Mouse (Mus musculus) kidney, adult 2 months (tissue): Measurements from ENCODE around the gene Pear1. TPM values are rescaled to one million over a fixed set of nuclear protein-coding genes. Genes with fewer than 3 reads are reported as not detected.

ENCODE experiments used
- DNase-seq: peaks from one replicate; pipeline ENCODE4 v3.0.0; 2021
- H3K27ac ChIP-seq: fragments of 200-500 bp; 2 replicates; pipeline ENCODE4 v1.5.1; 2012; ENCODE audit warnings: low read depth, low read length, control low read depth, inconsistent platforms; ENCODE audit not compliant: insufficient read depth
- H3K27me3 ChIP-seq: fragments of 200-500 bp; replicated peaks from 2 replicates; pipeline ENCODE4 v1.6.1; 2012; ENCODE audit warnings: mild to moderate bottlenecking, moderate library complexity, low read length, inconsistent platforms; ENCODE audit not compliant: control insufficient read depth, insufficient read depth
- H3K36me3 ChIP-seq: fragments of 200-500 bp; 2 replicates; pipeline ENCODE4 v1.6.1; 2012; ENCODE audit warnings: mild to moderate bottlenecking, moderate library complexity, low read length, inconsistent platforms; ENCODE audit not compliant: control insufficient read depth, insufficient read depth
- H3K4me1 ChIP-seq: fragments of 200-500 bp; 2 replicates; pipeline ENCODE4 v1.6.1; 2011; ENCODE audit warnings: low read length; ENCODE audit not compliant: control insufficient read depth, insufficient read depth
- H3K4me3 ChIP-seq: fragments of 200-500 bp; 2 replicates; pipeline ENCODE4 v1.5.1; 2011; ENCODE audit warnings: mild to moderate bottlenecking, low read depth, low read length, control low read depth; ENCODE audit not compliant: insufficient read depth
- CTCF ChIP-seq: fragments of 200-500 bp; conservative IDR thresholded peaks from 2 replicates; pipeline ENCODE4 v1.5.1; 2011; ENCODE audit warnings: low read depth, mild to moderate bottlenecking, control low read depth, low read length, moderate library complexity, mixed read lengths; ENCODE audit not compliant: insufficient read depth, insufficient read length
- POLR2A ChIP-seq: fragments of 200-500 bp; IDR thresholded peaks from one replicate; pipeline ENCODE4 v1.6.1; 2011; ENCODE audit warnings: low read depth, low read length, control low read depth
- WGBS: fragments of 180-500 bp; shearing (Covaris S2); methylation state at CpG from one replicate; pipeline ENCODE4 v1.1.7; 2018; 5-methylcytosine and 5-hydroxymethylcytosine counted together
- polyA plus RNA-seq: library from polyadenylated mRNA; depleted of rRNA; stranded (reverse); fragments of >200 nt; gene quantifications from 2 replicates; pipeline ENCODE4 v1.2.3, GENCODE M21; 2012

Gene Pear1
- polyA plus RNA-seq, 1 experiment = 60.5 TPM

DNA sequence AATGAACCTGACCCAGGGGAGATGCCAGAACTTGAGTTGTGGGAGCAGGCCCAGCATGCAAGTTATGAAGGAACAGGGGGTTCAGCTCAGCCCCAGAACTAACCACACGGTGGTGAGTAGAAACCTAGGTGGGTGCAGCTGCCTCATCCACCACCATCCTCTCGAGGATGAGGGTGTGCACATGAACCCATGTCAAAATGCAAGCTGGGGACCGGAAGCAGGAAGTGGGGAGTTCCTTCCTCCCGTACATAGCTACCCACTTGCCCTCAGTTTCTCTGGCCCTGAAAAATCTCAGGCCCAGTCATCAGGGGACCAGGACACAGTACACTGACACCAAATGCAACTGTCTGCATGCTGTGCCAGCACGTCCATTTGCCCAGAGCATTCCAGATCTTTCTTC lies 23.6 kb upstream of the Pear1 start:
- TF ChIP-seq CTCF = no peak
- no peak for TF ChIP-seq POLR2A
- DNase-seq = no peak
- H3K27ac ChIP-seq = no peak overlapping the region
- 67% methylated on average over 5 of the region's 5 CpGs for WGBS
- no peaks in the 10 kb centered on the region for H3K4me1 ChIP-seq
- no peaks in the 10 kb centered on the region for H3K27me3 ChIP-seq
- H3K4me3 ChIP-seq = no peak overlapping the region
- H3K36me3 ChIP-seq = no peaks in the 10 kb centered on the region

DNA sequence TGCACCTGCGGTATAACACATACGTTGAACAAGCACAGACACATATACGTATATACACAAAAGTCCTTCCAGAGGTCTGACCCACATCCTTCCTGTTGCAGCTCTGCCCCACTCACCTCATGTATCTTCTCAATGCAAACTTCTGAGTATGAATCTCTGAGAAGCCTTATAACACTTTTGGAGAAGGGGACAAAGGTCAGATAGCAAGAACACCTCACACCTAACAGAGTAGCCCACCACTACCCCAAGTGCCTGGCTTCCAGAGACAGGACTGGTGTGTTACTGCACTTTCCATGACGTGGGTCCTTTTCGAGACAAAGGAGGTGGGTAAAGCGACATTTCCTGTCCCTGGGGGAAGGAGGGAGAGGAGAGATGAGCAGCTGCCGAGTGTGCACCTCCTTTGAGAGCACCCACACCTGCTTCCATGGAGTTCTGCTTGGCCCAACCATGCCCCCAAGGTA lies 22.6 kb upstream of the Pear1 start, which contains the start of gene Sh2d2a:
Sh2d2a (plus strand) TSS at position 106 of the 461 bp plus-strand sequence.
- H3K27me3 ChIP-seq = no peaks in the 10 kb centered on the region
- H3K4me1 ChIP-seq = no peaks in the 10 kb centered on the region
- H3K4me3 ChIP-seq = no peak within 1 kb of the TSS
- no peak for DNase-seq
- no peaks in the 10 kb centered on the region for H3K36me3 ChIP-seq
- H3K27ac ChIP-seq = no peak within 1 kb of the TSS
- 67% methylated on average over 7 of the region's 7 CpGs for WGBS
- TF ChIP-seq CTCF (no peak), POLR2A (no peak)

DNA sequence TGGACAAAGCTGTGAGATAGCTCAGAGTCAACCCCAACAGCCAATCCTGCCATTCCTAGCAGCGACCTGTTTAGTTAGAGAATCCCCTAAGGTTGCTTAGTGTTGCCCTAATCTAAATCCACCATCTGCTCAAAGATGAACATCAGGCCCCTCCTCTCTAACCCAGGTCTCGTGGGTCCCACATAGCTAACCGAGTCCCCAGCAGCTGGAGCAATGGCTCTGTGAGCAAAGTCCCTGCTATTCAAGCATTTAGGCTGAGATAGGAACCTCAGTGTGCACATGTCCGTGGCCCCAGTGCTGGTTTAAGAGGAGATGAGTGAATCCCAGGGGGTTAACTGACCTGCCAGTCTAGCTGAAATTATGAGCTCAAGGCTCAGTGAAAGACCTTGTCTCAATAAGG lies 22.1 kb upstream of the Pear1 start:
- TF ChIP-seq CTCF = no peak
- TF ChIP-seq POLR2A = no peak
- no peak overlapping the region for H3K27ac ChIP-seq
- 72% methylated on average over 4 of the region's 4 CpGs for WGBS
- DNase-seq = no peak
- no peaks in the 10 kb centered on the region for H3K36me3 ChIP-seq
- H3K4me1 ChIP-seq = no peaks in the 10 kb centered on the region
- H3K4me3 ChIP-seq = no peak overlapping the region
- no peaks in the 10 kb centered on the region for H3K27me3 ChIP-seq

DNA sequence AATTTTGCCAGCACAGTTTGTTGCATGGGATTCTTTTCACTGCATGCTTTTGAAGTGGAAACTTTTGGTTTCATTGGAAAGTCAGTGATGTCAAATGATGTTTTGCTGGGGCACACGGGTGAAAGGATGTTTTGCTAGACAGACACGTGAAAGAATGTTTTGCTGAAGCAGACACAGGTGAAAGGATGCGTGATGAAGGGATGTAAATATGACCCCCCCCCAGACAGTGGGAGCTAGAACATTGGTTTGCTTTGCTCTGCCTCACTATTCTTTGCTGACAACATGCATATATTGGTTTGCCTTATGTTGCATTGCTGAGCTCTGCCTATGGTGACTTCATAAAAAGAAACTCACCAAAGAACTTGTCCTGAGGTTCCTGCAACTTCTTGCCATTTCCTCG lies 20.9 kb upstream of the Pear1 start:
- H3K27ac ChIP-seq = no peak overlapping the region
- 78% methylated on average over 4 of the region's 4 CpGs for WGBS

DNA sequence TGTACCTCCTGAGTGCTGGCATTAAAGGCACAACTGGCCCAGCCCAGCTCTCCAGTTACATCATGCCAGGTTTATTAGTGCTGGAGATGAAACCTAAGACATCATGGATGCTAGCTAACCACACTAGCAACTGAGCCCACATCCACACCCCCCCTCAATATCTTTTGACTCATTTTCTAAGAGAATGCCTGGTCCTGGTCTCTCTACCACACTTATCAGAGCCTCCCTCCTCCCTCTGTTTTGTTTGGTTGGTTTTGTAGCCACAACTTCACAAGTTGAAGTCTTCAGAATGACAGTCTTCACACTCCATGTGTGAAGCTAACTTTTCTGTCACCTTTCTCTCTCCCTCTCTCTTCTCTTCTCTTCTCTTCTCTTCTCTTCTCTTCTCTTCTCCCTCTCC lies 16.8 kb upstream of the Pear1 start:
- H3K4me1 ChIP-seq = no peaks in the 10 kb centered on the region
- H3K27ac ChIP-seq = no peak overlapping the region
- no peak overlapping the region for H3K4me3 ChIP-seq
- TF ChIP-seq CTCF (no peak), POLR2A (no peak)
- H3K36me3 ChIP-seq = no peaks in the 10 kb centered on the region
- no peaks in the 10 kb centered on the region for H3K27me3 ChIP-seq
- DNase-seq = no peak

More for the DNA sequence above, 20.9 kb upstream of the Pear1 start:
- Histone ChIP-seq H3K27me3 (no peaks in the 10 kb centered on the region), H3K4me3 (no peak overlapping the region), H3K36me3 (no peaks in the 10 kb centered on the region), H3K4me1 (no peaks in the 10 kb centered on the region)
- DNase-seq = no peak
- TF ChIP-seq CTCF = no peak
- no peak for TF ChIP-seq POLR2A

DNA sequence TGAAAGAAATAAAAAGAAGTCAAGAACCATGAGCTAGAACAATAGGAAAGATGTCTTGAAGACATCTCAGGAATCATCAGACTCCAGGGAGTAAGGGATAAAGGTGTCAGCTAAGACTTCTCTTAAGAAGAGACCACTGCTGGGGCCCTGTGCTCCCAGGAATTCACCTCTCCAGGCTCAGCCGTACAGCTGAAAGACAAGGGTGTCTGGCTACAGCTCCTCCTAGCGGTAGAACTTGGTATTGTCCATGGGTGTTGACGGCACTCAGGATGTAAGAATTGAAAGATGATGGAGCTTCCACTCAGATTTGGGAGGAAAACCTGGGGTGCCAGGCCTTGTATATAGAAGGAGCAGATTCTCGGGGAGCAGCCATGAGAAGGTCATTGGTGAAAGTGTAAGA lies 14.5 kb upstream of the Pear1 start:
- peak; percentile 78 for DNase-seq
- H3K36me3 ChIP-seq = no peaks in the 10 kb centered on the region
- no peaks in the 10 kb centered on the region for H3K4me1 ChIP-seq
- TF ChIP-seq CTCF (peak; percentile 86), POLR2A (no peak)
- no peak overlapping the region for H3K27ac ChIP-seq
- no peak overlapping the region for H3K4me3 ChIP-seq
- H3K27me3 ChIP-seq = no peaks in the 10 kb centered on the region
- WGBS = 0% methylated on average over 4 of the region's 4 CpGs

DNA sequence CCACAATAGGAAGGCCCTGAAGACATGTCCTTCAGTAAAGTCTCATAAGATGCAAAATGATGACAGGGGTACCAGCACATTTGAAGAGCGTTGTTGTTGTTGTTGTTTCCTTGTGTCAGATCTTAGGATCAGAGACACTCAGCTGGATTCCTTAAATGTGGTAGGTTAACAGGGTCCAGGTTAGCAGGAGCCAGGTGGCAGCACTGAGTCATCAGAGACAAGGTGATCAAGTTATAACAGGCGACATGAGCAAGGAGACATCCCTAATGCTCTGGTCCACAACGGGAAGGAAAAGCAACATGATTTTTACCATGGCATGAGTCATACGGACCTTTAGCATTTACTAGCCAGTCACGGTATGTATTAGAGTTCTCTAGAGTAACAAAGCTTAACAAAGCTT lies 9.4 kb upstream of the Pear1 start:
- Histone ChIP-seq H3K27me3 (no peaks in the 10 kb centered on the region), H3K27ac (no peak overlapping the region), H3K4me1 (no peaks in the 10 kb centered on the region), H3K4me3 (no peak overlapping the region), H3K36me3 (no peaks in the 10 kb centered on the region)
- TF ChIP-seq CTCF = peak; percentile 41
- no peak for TF ChIP-seq POLR2A
- 64% methylated on average over 5 of the region's 5 CpGs for WGBS
- peak; percentile 13 for DNase-seq

DNA sequence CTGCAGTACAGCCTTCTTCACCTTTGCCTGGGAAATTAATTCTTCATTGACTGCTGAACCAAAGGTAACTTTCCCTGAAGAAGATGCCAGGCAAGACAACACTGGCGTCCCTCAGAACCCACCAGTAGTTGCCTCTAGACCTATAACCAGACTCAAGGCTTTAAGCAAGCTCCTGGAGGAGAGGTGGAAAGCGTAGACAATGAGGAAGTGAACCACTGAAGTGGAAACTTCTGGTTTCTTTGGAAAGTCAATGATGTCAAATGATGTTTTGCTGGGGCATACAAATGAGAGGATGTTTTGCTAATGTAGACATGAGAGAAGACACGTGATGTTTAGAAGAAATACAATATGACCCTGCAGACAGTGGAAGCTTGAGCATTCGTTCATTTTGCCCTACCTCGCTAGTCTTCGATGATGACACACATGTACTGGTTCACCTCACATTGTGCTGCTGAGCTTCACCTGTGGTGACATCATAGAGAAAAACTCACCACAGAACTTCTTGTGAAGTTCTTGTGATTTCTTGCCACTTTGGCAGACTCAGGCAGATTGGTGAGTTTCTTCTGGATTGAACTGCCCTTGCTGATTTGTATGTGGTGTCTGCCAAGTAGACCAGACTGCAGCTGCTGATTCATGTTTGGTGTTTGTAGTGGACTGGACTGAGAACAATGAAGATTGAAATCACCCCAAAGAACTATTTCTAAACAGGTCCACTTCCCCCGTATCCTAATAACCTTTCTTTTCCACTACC lies 8.2 kb upstream of the Pear1 start:
- H3K27me3 ChIP-seq = no peaks in the 10 kb centered on the region
- no peak overlapping the region for H3K27ac ChIP-seq
- no peak for DNase-seq
- no peaks in the 10 kb centered on the region for H3K36me3 ChIP-seq
- 73% methylated on average over 7 of the region's 7 CpGs for WGBS
- no peak overlapping the region for H3K4me3 ChIP-seq
- no peak for TF ChIP-seq POLR2A
- TF ChIP-seq CTCF = no peak
- H3K4me1 ChIP-seq = no peaks in the 10 kb centered on the region
